Mouse (Mus musculus): ENCODE data around the gene Rasl11a. TPM values are rescaled to one million over a fixed set of nuclear protein-coding genes. Genes with fewer than 3 reads are reported as not detected.

The Rasl11a gene
- polyA plus RNA-seq, 1 experiment from 2014 or later = 37.2 TPM

- no peaks in the 10 kb centered on the region for H3K9me3 ChIP-seq (replicated peaks)
- peak; percentile 95 for DNase-seq (ENCODE audit: low spot score)
- H3K4me1 ChIP-seq = peaks cover 15% of the 10 kb centered on the region
- H3K36me3 ChIP-seq = peaks cover 39% of the 10 kb centered on the region
- no peaks in the 10 kb centered on the region for H3K27me3 ChIP-seq (ENCODE audit: low read depth, poor library complexity, severe bottlenecking)
- WGBS = under 1% methylated on average over 60 of the region's 60 CpGs
- H3K4me3 ChIP-seq = peak within 1 kb of the TSS; percentile 98
- H3K27ac ChIP-seq (replicated peaks) = peak within 1 kb of the TSS; percentile 99
These were observed 12.0 kb upstream of the Rasl11a start, which contains the start of gene Rpl21 for GRCm38 (mm10) chr5:146832769-146833448. Gene Rpl21 (plus strand): TSS chr5:146832890.

- peaks cover 47% of the 10 kb centered on the region for H3K36me3 ChIP-seq
- H3K4me1 ChIP-seq = peaks cover 15% of the 10 kb centered on the region
- DNase-seq (ENCODE audit: low spot score) = no peak
- H3K27me3 ChIP-seq (ENCODE audit: low read depth, poor library complexity, severe bottlenecking) = no peaks in the 10 kb centered on the region
- no peaks in the 10 kb centered on the region for H3K9me3 ChIP-seq (replicated peaks)
- 26% methylated on average over 8 of the region's 8 CpGs for WGBS
- H3K27ac ChIP-seq (replicated peaks) = peak overlapping the region; percentile 99
- peak overlapping the region; percentile 98 for H3K4me3 ChIP-seq
These were observed 11.1 kb upstream of the Rasl11a start for GRCm38 (mm10) chr5:146833673-146834201.

GRCm38 (mm10) chr5:146834959-146835358, 9.9 kb upstream of the Rasl11a start:
- Histone ChIP-seq H3K27me3 (ENCODE audit: low read depth, poor library complexity, severe bottlenecking) (no peaks in the 10 kb centered on the region), H3K4me3 (no peak overlapping the region), H3K9me3 (replicated peaks) (no peaks in the 10 kb centered on the region), H3K4me1 (peaks cover 15% of the 10 kb centered on the region), H3K27ac (replicated peaks) (no peak overlapping the region), H3K36me3 (peaks cover 57% of the 10 kb centered on the region)
- DNase-seq (ENCODE audit: low spot score) = no peak
- 89% methylated on average over 8 of the region's 8 CpGs for WGBS

- WGBS = 74% methylated on average over 7 of the region's 7 CpGs
- Histone ChIP-seq H3K9me3 (replicated peaks) (no peaks in the 10 kb centered on the region), H3K36me3 (peaks cover 61% of the 10 kb centered on the region), H3K27me3 (ENCODE audit: low read depth, poor library complexity, severe bottlenecking) (no peaks in the 10 kb centered on the region), H3K27ac (replicated peaks) (no peak overlapping the region), H3K4me3 (no peak overlapping the region), H3K4me1 (peaks cover 11% of the 10 kb centered on the region)
- DNase-seq (ENCODE audit: low spot score) = no peak
These were observed 6.7 kb upstream of the Rasl11a start for GRCm38 (mm10) chr5:146837967-146838720.

GRCm38 (mm10) chr5:146838836-146839648, 5.8 kb upstream of the Rasl11a start:
- H3K4me3 ChIP-seq = no peak overlapping the region
- 57% methylated on average over 12 of the region's 12 CpGs for WGBS
- DNase-seq (ENCODE audit: low spot score) = no peak
- peaks cover 61% of the 10 kb centered on the region for H3K36me3 ChIP-seq
- H3K9me3 ChIP-seq (replicated peaks) = no peaks in the 10 kb centered on the region
- H3K27ac ChIP-seq (replicated peaks) = no peak overlapping the region
- H3K27me3 ChIP-seq (ENCODE audit: low read depth, poor library complexity, severe bottlenecking) = no peaks in the 10 kb centered on the region
- peaks cover 7% of the 10 kb centered on the region for H3K4me1 ChIP-seq

- 49% methylated on average over 5 of the region's 5 CpGs for WGBS
- no peak overlapping the region for H3K27ac ChIP-seq (replicated peaks)
These were observed 5.1 kb upstream of the Rasl11a start for GRCm38 (mm10) chr5:146839760-146840159.

GRCm38 (mm10) chr5:146840422-146840821, 4.4 kb upstream of the Rasl11a start:
- H3K36me3 ChIP-seq = peaks cover 48% of the 10 kb centered on the region
- WGBS = 91% methylated on average over 4 of the region's 4 CpGs
- no peaks in the 10 kb centered on the region for H3K9me3 ChIP-seq (replicated peaks)
- no peak for DNase-seq (ENCODE audit: low spot score)
- no peak overlapping the region for H3K4me3 ChIP-seq
- H3K4me1 ChIP-seq = peaks cover 10% of the 10 kb centered on the region
- H3K27ac ChIP-seq (replicated peaks) = no peak overlapping the region
- no peaks in the 10 kb centered on the region for H3K27me3 ChIP-seq (ENCODE audit: low read depth, poor library complexity, severe bottlenecking)

More at GRCm38 (mm10) chr5:146839760-146840159, 5.1 kb upstream of the Rasl11a start:
- DNase-seq (ENCODE audit: low spot score) = no peak
- Histone ChIP-seq H3K36me3 (peaks cover 54% of the 10 kb centered on the region), H3K4me1 (peaks cover 7% of the 10 kb centered on the region), H3K4me3 (no peak overlapping the region), H3K27me3 (ENCODE audit: low read depth, poor library complexity, severe bottlenecking) (no peaks in the 10 kb centered on the region), H3K9me3 (replicated peaks) (no peaks in the 10 kb centered on the region)

- H3K4me1 ChIP-seq = peaks cover 19% of the 10 kb centered on the region
- H3K36me3 ChIP-seq = peaks cover 39% of the 10 kb centered on the region
- H3K27me3 ChIP-seq (ENCODE audit: low read depth, poor library complexity, severe bottlenecking) = no peaks in the 10 kb centered on the region
- no peak overlapping the region for H3K4me3 ChIP-seq
- no peaks in the 10 kb centered on the region for H3K9me3 ChIP-seq (replicated peaks)
- H3K27ac ChIP-seq (replicated peaks) = no peak overlapping the region
- 95% methylated on average over 5 of the region's 5 CpGs for WGBS
- DNase-seq (ENCODE audit: low spot score) = no peak
These were observed 3.6 kb upstream of the Rasl11a start for GRCm38 (mm10) chr5:146841301-146841700.

GRCm38 (mm10) chr5:146841996-146842395, 2.9 kb upstream of the Rasl11a start:
- H3K27ac ChIP-seq (replicated peaks) = no peak overlapping the region
- H3K4me1 ChIP-seq = peaks cover 21% of the 10 kb centered on the region
- H3K4me3 ChIP-seq = no peak overlapping the region
- peaks cover 36% of the 10 kb centered on the region for H3K36me3 ChIP-seq
- no peak for DNase-seq (ENCODE audit: low spot score)
- 92% methylated on average over 4 of the region's 4 CpGs for WGBS
- H3K27me3 ChIP-seq (ENCODE audit: low read depth, poor library complexity, severe bottlenecking) = no peaks in the 10 kb centered on the region
- no peaks in the 10 kb centered on the region for H3K9me3 ChIP-seq (replicated peaks)

- Histone ChIP-seq H3K9me3 (replicated peaks) (no peaks in the 10 kb centered on the region), H3K36me3 (peaks cover 33% of the 10 kb centered on the region), H3K27ac (replicated peaks) (peak overlapping the region; percentile 91), H3K27me3 (ENCODE audit: low read depth, poor library complexity, severe bottlenecking) (no peaks in the 10 kb centered on the region), H3K4me3 (peak overlapping the region; percentile 70), H3K4me1 (peaks cover 21% of the 10 kb centered on the region)
- no peak for DNase-seq (ENCODE audit: low spot score)
- WGBS = 8% methylated on average over 6 of the region's 6 CpGs
These were observed 450 bp upstream of the Rasl11a start for GRCm38 (mm10) chr5:146844301-146844941.

GRCm38 (mm10) chr5:146846489-146846888, 1.6 kb downstream of the Rasl11a start:
- DNase-seq (ENCODE audit: low spot score) = no peak
- H3K9me3 ChIP-seq (replicated peaks) = no peaks in the 10 kb centered on the region
- H3K27ac ChIP-seq (replicated peaks) = no peak overlapping the region
- H3K36me3 ChIP-seq = peaks cover 23% of the 10 kb centered on the region
- H3K27me3 ChIP-seq (ENCODE audit: low read depth, poor library complexity, severe bottlenecking) = no peaks in the 10 kb centered on the region
- 77% methylated on average over 2 of the region's 2 CpGs for WGBS
- peaks cover 21% of the 10 kb centered on the region for H3K4me1 ChIP-seq
- peak overlapping the region; percentile 70 for H3K4me3 ChIP-seq
